Mouse (Mus musculus) cerebellum, postnatal 25 days (tissue): ENCODE data around the gene Htatsf1.

ENCODE experiments used
- DNase-seq, 2 experiments: peaks; one replicate each; pipeline ENCODE4 v3.0.0; 2021; ENCODE audit warnings: mixed read lengths in 2 of 2

Htatsf1 gene

DNA sequence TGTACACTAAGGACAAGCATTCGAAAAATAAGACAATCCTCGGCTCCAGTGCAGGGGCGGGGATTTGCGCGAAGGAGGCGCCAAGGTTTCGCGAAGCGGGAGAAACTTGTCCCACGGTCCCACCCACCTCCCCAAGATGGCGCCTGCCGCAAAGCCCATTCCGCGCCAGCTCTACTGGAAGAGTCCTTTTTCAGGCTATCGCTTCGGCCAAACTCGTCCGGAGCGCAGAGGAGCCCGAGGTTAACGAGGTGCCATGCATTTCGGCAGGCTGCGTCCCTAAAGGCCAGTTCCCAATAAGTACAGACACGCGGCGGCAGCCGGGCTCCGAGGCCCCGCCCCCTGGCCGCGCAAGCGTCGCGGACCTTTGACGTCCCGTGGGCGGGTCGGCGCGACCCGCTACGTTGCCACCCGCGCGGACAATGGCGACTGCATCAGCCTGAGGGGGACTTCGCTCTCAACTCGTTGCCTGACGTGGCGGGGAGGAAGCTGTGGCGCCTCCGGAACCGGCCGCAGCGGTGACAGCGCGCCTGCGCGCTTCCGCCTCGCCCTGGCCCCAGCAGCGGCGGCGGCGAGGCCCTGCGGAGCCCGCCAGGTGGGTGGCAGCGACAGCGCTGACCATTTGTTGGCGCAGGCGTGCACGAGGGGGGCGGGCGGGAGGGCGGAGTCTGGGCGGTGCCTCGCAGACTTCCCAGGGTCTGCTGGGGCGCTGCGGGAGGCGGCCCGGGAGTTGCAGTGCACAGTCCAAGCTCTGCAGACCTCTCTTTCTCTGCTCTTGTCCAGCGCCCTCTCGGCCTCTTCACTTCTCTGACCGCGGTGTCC, at the start of gene Htatsf1:
Gene Htatsf1 (plus strand): TSS at position 410 of the 819 bp plus-strand sequence.
- DNase-seq, result peak; percentile 87 to 90

GRCm38 (mm10) chrX:57012891-57013290, 40.5 kb upstream of the Htatsf1 start:
- DNase-seq, result no peak

- DNase-seq, result no peak
Measured at GRCm38 (mm10) chrX:57042774-57043173, 10.6 kb upstream of the Htatsf1 start, which contains the start of gene Brs3. Brs3 (plus strand) TSS chrX:57043074.

DNA sequence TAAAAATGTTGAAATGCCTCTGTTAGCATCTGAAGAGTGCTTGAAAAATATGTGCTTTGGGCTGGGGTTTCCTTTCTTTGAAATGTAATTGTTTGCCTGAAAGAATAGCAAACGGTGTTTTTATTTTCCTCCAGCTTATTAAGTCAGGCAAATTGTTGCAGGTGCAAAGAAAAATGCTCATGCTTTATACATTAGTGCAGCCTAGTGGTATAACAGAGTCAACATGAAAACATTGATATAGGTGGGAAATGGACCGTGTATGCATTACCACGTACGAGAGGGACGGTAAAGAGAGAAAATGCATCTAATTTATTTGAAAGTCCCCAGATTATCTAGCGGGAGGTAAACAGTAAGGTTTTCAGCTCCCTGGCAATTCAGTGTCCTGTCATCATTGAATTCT, 9.5 kb upstream of the Htatsf1 start:
- no peak for DNase-seq

- DNase-seq, result no peak
Measured at GRCm38 (mm10) chrX:57052848-57053173, 572 bp upstream of the Htatsf1 start.

- no peak for DNase-seq
Measured at GRCm38 (mm10) chrX:57053993-57054385, 606 bp downstream of the Htatsf1 start.

DNA sequence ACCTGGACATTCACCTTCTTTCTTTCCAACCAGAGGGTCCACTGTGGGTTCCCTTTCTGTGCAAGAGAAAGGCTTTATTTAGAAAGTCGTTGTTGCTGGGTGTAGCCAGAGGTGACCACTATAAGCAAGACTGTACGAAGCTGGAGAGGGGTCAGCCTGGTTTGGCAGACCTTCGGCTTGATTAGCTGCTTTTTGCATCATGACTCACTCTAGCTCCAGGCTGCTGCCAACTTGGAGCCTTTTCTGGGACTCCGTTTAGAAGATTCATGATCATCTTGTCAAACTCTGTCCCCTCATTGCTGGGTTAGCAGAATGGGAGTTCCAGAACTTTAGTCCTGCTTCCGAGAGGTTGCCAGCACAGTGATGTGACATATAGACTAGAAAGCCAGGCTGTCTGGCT, 28.1 kb downstream of the Htatsf1 start:
- DNase-seq, result no peak

- DNase-seq, result no peak
Measured at GRCm38 (mm10) chrX:57087806-57088205, 34.4 kb downstream of the Htatsf1 start, which contains the start of gene Vgll1. Vgll1 (plus strand) TSS chrX:57088106.

- no peak for DNase-seq
Measured at GRCm38 (mm10) chrX:57103415-57103814, 50.0 kb downstream of the Htatsf1 start.

- no peak for DNase-seq
Measured at GRCm38 (mm10) chrX:57106956-57107355, 53.6 kb downstream of the Htatsf1 start.
